Mouse (Mus musculus) adrenal gland, adult 2 months (tissue): ENCODE measurements at regions not wholly inside any gene's neighbourhood (a gene's known extent, or its start where the extent isn't known, plus 50 kb on each side); places are given as distances from the start of the nearest gene placed in this dataset.

Experiments used
- DNase-seq: peaks from one replicate; pipeline ENCODE4 v3.0.0; 2021

DNA sequence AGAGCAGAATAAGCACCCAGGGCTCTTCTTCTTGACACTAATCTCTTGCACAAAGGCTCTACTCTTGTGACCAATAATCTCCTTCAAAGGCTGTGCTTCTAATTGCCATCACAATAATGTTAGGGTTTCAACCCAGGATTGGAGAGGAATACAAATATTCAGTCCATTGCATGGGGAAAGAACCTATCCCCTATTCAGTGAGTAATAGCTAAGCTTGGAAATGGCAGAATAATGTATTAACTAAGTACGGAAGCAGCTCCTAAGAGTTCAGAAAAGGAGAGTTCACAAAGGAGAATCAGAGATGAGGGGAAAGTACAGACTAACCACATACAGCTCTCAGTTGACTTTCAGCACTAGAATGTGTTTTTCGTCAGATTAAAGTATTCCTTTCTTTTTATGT, 544.3 kb downstream of the Nfib start:
- no peak for DNase-seq

- DNase-seq, result no peak
Measured at GRCm38 (mm10) chr4:82160233-82160632, 545.3 kb downstream of the Nfib start.

GRCm38 (mm10) chr4:82155642-82156320, 549.8 kb downstream of the Nfib start:
- no peak for DNase-seq

GRCm38 (mm10) chr4:82154021-82154555, 551.5 kb downstream of the Nfib start:
- DNase-seq, result no peak

GRCm38 (mm10) chr4:82153604-82154003, 551.9 kb downstream of the Nfib start:
- DNase-seq, result no peak

GRCm38 (mm10) chr4:82149957-82150356, 555.6 kb downstream of the Nfib start:
- no peak for DNase-seq

DNA sequence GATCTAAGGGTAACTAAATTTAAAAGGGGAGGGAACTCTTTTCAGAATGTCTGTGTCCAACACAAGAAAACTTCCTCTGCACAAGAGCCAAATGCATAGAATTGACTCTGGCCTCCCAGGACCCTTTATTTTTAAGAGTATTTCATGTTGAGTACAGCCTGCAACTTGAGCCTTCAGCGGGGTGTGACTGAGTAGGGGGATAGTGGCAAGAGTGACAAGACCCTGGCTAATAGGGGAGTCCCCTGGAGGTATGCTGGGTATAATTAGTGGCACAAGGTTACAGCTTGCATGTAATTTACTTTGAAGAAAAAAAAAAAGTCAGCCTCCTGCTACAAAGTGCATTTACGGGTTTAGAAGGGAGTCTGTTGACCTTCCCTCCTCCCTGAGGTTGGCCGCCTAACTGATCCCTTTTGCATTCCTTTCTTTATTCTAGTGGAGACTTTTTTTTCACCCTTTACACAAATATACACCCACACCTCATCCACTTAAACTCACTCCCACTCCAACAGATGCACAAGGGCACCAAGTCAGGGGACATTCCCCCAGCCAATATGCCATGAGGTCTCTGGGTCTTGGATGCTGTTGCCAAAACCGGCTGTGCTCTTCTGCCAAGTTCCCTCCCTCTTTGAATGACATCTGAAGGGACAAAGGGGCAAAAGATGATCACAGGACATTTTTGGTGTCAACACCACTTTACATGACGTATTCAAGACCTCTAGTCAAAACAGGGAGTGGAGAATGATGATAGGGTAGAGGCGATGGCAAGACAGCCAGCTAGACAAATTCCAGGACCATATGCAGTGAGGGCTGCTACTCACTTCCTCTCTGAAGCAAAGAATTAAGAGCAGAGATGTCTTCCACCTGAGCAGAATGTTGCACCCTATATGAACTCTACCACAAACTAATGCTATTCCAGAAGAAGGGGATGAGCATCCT, 557.2 kb downstream of the Nfib start:
- DNase-seq, result no peak

DNA sequence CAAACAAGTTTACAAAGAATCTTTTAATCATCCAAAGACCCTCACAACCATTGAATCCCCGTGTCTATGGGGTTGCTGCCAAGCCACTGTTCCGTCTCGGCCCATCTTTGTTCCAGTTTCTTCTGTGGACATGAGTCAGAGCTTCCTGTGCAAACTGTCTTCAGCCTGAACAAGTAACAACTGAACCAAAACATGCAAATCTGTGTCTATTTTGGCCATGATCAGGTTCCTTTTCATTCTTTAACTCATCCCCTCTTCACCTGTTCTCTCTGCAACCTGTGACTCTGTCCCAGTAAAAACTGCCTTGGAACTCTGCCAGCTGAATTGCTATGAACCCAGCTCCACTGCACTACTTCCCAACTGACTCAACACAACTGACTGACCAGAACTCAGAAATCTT, 563.2 kb downstream of the Nfib start:
- no peak for DNase-seq

- no peak for DNase-seq
Measured at GRCm38 (mm10) chr4:82139806-82140205, 565.7 kb downstream of the Nfib start.

- DNase-seq, result no peak
Measured at GRCm38 (mm10) chr4:82139016-82139415, 566.5 kb downstream of the Nfib start.

DNA sequence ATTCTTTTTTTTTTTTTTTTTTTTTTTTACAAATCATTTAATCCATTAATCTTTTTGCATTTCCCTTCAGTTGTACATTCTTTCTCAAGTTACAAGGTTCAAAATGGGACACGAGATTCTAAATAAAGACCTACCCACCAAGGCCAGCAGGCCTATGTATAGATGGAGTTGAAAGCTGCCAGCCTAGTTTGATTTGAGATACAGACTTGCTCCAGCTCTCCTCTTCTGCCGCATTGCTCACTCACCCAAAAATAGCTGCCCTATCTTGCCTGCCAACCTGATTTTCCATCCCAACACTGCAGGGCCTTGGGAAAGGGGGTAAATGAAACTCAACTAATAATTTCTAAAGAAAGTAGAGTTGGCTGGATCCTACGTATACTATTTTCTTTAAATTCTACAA, 572.7 kb downstream of the Nfib start:
- DNase-seq, result no peak

DNA sequence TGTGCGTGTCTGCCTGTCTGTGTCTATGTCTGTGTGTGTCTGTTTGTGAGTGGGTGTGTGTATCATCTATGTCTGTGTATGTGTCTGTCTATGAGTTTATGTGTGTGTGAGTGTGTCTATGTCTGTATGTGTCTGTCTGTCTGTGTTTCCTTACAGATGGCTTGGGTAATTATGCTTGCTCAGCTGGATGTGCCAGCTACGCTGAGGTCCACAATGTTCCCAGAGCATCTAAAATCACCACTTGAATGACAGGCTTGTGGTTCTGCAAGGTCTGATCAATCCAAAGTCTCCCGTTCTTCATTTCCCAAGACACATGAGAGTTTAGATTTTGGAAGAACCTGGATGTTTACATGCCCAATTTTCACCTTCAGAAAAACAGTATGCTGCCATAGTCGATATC, 573.2 kb downstream of the Nfib start:
- no peak for DNase-seq

- DNase-seq, result no peak
Measured at GRCm38 (mm10) chr4:82129471-82129870, 576.1 kb downstream of the Nfib start.

DNA sequence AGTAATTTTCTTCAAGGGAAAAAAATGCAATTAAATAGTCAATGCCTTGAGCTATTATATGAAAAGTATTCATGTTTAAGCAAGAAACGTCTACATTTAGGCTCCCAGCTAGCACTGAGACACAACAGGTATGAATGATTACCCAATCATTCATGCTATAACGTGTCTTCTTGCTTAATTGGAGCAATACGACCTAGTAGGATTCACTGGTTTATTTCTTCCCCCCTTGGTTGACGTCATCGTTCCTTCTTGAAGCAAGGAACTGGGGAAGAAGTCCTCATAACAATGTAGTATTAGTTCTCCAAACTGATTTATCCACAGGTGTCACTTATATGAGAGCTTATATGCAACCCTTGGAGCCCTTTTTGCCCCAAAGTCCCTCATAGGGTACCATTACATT, 581.8 kb downstream of the Nfib start:
- no peak for DNase-seq

DNA sequence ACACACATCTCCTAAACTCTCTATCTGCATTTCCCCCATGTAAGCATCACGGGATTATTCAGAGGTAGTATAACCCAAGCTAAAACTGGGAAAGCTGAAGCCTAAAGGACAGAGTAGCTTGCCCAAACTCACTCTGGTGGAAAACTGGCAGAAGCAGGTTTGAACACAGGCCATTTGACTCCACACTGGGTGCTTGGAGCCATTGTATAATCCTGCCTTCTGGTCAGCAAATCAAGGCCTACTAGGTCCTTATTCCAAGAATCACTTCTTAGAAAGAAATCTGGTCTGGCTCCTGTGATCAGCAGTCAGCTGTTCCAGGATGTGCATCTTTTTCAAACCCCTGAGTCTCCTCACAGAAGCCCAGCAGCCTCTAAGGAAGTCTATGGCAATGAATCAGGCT, 582.4 kb downstream of the Nfib start:
- no peak for DNase-seq

DNA sequence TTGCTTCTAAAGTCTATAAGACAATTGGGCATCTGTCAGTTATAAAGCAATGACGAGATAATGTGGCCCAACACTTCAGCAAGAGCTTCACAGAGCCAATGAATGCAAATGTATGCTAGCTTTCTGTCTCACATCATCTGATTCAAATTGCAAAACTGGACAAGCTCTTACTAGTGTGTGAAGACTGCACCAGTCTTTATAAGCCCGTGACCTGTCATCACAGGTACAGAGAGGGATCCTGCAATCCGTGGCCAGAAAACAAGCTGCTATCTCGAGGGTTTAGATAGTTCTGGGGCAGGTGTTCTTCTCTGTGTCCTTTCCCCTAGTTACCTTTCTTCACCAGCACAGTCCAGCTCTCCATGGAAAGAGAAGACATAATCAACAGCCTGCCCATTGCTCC, 584.8 kb downstream of the Nfib start:
- no peak for DNase-seq

DNA sequence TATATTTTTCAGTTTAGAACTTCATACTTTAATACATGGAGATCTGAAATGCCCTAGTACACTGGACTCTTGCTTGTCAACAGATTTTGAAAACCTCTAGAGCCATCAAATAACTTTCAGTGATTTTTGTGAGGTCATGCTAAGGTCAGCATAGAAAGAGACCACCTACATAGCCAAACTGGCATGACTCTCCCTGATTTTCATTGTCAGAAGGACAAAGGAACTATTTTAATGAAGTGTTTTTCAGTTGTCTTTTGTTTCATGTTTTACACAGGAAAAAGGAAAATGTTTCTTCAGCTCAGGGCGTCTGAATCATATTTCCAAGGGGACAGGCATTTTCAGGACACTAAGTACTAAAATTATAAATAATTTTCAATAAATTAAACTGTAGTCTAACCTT, 585.2 kb downstream of the Nfib start:
- no peak for DNase-seq

DNA sequence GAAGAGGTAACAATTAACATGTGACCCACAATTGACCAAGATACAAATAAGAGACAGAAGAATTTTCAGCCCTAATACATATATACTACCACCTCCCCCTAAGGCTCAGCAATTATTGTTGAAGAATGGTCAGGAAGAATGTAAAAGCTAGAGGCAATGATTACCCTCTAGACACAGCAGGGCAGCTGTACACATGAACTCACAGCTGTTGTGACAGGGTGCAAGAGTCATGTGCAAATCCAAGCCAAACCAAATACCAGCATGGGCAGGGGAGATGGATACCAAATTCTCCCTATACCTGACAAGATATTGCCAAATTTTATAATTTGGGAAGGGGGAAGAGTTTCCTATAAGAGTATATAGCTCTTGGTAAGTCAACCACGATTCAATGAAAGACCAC, 603.7 kb downstream of the Nfib start:
- DNase-seq, result no peak

DNA sequence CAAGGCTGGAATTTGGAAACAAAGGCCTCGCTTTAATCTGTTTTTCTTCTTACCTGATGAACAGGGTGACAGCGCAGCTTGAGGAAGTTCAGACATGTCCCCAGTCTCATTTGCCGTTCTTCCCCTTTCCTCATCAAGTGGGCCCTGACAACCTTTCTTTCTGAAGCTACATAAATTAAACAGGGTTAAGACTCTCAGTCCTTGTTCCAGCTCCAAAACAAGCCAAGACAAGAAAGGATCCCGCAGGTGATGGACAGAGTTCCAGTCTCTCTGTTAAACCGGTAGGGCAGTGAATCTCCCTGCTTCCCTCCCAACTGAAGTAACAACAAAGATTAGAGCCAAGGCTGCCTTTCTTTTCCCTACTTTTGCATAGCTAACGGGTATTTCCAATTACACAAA, 605.6 kb downstream of the Nfib start:
- DNase-seq, result no peak

- no peak for DNase-seq
Measured at GRCm38 (mm10) chr4:82098986-82099969, 606.3 kb downstream of the Nfib start.

DNA sequence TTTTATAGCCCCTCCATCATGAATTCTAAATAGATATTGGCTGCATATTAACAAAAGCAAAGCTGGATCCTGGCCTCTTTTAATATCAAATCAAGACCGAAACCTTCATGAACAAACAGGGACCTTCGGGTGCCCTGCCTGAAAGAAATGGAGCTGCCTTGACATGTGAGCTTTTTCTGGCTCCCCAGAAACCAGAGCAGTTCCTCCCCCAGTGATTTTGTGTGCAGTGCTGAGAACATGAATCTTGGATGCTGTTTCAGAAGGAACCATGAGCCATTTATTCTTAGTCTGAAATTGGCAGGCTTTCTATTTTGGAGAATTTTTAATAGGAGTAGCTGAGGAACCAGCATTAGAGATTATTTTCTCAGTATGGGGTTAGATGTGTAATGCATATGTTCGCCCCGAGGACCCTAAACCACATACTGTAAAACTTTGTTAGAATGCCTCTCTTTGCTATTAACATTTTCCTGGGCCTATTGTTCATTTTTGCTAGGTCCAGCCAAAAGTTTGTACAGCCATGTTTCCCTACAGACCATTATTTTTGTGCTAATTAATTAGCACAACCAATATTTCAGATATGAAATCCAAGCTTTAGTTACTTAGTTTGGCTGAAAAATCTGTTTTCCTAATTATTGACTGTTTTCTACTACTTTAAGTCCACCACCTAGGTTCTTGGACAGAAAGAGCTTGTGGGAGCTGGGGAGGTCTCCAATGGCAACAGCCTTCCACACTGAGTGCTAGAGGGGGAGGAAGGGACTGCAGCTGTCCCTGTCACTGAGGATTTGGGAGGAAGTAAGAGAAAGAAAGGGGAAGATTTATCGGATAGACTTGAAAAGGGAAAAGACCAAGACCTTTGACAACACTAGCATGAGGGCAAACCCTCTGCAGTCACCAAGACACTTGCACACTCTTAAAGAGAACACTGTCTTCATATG, 613.0 kb downstream of the Nfib start:
- DNase-seq, result no peak
